Mouse (Mus musculus) megakaryocyte, embryonic 14.5 days (primary cell): Measurements from ENCODE around the gene Nup133.

Experiments used
- FLI1 ChIP-seq: IDR thresholded peaks from 2 replicates; pipeline ENCODE4 v1.6.1; 2012; ENCODE audit warnings: low read length, inconsistent platforms, mixed read lengths
- GATA1 ChIP-seq: IDR thresholded peaks from 3 replicates; pipeline ENCODE4 v1.6.1; 2012; ENCODE audit warnings: mixed read lengths, low read length, inconsistent platforms, borderline replicate concordance

DNA sequence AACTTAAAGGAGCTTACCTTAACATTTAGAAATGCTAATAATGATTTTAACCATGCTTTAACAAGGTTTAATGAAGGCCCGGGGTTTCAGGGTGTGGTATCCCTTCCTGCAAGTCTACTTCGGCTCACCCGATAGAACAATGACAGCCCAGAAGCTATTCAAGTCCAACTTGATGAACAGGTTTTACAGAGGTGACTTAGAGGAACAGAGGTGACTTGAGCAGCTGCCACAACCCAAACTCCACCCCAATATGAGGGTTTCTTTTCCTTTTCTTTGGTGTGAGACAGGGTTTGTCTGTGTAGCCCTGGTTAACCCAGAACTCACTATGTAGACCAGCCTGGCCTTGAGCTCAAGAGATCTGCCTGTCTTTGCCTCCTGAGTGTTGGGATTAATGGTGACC, 44.9 kb upstream of the Nup133 start:
- TF ChIP-seq GATA1 (no peak), FLI1 (no peak)
